Mouse (Mus musculus) heart, embryonic 14.5 days (tissue): ENCODE results near the gene Uhrf1bp1. TPM values are rescaled to one million over a fixed set of nuclear protein-coding genes. Genes with fewer than 3 reads are reported as not detected.

Experiments used
- ATAC-seq: fragments of 200-750 bp; cut with Nextera tagmentation; 2 replicates; pipeline ENCODE4 v1.8.0; 2017; ENCODE audit warnings: low read depth, moderate TSS enrichment; ENCODE audit not compliant: insufficient number of reproducible peaks, insufficient read depth, low FRiP score
- H3K27ac ChIP-seq, 2 experiments: fragments of 200-500 bp in 1 of 2; fragments of 300-500 bp in 1 of 2; sonication (generic) in 1 of 2; replicated peaks in 1 of 2; 2 replicates each; pipeline ENCODE4 v1.5.1; 2012 to 2014; ENCODE audit warnings: low read depth in 2 of 2, low read length in 2 of 2, control low read depth in 1 of 2, mild to moderate bottlenecking in 1 of 2, mixed read lengths in 1 of 2; ENCODE audit not compliant: control insufficient read depth in 1 of 2, insufficient read depth in 1 of 2
- H3K27me3 ChIP-seq: fragments of 300-500 bp; sonication (generic); 2 replicates; pipeline ENCODE4 v1.6.1; 2014; ENCODE audit warnings: mild to moderate bottlenecking, low read length, control low read depth; ENCODE audit not compliant: control insufficient read depth, insufficient read depth
- H3K36me3 ChIP-seq: fragments of 300-500 bp; sonication (generic); 2 replicates; pipeline ENCODE4 v1.6.1; 2014; ENCODE audit warnings: mild to moderate bottlenecking, control low read depth, low read length, mixed read lengths; ENCODE audit not compliant: control insufficient read depth, insufficient read depth
- H3K4me1 ChIP-seq, 2 experiments: fragments of 200-500 bp in 1 of 2; fragments of 300-500 bp in 1 of 2; sonication (generic) in 1 of 2; 2 replicates each; pipeline ENCODE4 v1.6.1; 2012 to 2014; ENCODE audit warnings: low read length in 2 of 2, control low read depth in 1 of 2, mixed read lengths in 1 of 2; ENCODE audit not compliant: control insufficient read depth in 2 of 2, insufficient read depth in 2 of 2
- H3K4me2 ChIP-seq: fragments of 300-500 bp; sonication (generic); 2 replicates; pipeline ENCODE4 v1.6.1; 2014; ENCODE audit warnings: mild to moderate bottlenecking, low read length
- H3K4me3 ChIP-seq, 2 experiments: fragments of 200-500 bp in 1 of 2; fragments of 300-500 bp in 1 of 2; sonication (generic) in 1 of 2; 2 replicates each; pipeline ENCODE4 v1.5.1; 2012 to 2014; ENCODE audit warnings: low read length in 2 of 2, mild to moderate bottlenecking in 2 of 2, control low read depth in 1 of 2, low read depth in 1 of 2, moderate library complexity in 1 of 2; ENCODE audit not compliant: control insufficient read depth in 1 of 2, insufficient read depth in 1 of 2
- H3K9ac ChIP-seq: fragments of 300-500 bp; sonication (generic); 2 replicates; pipeline ENCODE4 v1.6.1; 2014; ENCODE audit warnings: mild to moderate bottlenecking, low read length
- H3K9me3 ChIP-seq: fragments of 300-500 bp; sonication (generic); 2 replicates; pipeline ENCODE4 v1.6.1; 2016; ENCODE audit warnings: low read length, control low read depth; ENCODE audit not compliant: control insufficient read depth
- WGBS: fragments of 180-500 bp; shearing (Covaris S2); extraction: QIAGEN DNeasy Blood & Tissue Kit; methylation state at CpG from one replicate; pipeline ENCODE4 v1.1.7; 2014; 5-methylcytosine and 5-hydroxymethylcytosine counted together
- polyA plus RNA-seq: library from polyadenylated mRNA; unstranded; fragments of >200 nt; fragmentation: Nextera tagmentation; extraction: Ambion mirVana; gene quantifications from 2 replicates; pipeline ENCODE4 v1.2.1, GENCODE M21; 2014

Uhrf1bp1 gene
- polyA plus RNA-seq, 1 experiment from 2014 or later, result 3.2 TPM

DNA sequence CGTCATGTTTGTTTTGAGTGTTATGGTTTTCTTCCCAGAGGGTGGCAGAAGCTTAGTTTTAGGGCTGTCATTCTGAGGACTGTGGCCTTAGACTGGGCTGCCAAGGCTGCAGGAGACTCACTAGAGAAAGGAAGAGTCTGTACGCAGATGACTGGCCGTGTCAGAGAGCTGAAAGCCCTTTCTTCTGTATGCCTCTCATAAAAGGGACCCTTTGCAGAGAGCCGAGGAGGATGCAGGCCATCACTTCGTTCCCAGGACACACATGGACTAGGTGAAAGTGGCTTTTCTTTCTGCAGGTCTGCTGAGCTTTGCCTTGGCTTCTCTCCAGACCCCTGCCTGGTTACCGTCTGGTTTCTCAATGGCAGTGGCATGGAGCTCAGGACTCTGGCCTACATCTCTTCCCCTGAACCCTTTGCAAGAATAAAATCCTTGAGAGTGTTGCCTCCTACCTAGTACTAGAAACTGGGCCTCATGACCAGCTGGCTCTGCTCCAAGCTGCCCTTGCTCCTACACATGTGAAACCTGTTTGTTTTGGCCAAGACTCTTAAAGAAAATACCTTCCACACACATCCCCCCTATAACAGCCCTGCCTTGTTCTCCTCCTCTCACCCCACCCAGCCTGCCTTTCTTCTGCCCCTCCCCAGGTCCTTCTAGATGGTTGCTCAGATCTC is 89.4 kb downstream of the Uhrf1bp1 start:
- Histone ChIP-seq H3K27ac (peak overlapping the region; percentile 66 to 71), H3K4me1 (peaks cover 15 to 32% of the 10 kb centered on the region in 2 experiments), H3K4me2 (0 out of 2 replicates have a peak overlapping the region, but pooled peaks have one; percentile 13), H3K9ac (peak overlapping the region; percentile 50; the same call in 1 of the 2 replicates), H3K9me3 (no peaks in the 10 kb centered on the region), H3K27me3 (no peaks in the 10 kb centered on the region), H3K4me3 (no peak overlapping the region), H3K36me3 (no peaks in the 10 kb centered on the region)
- ATAC-seq, result peak; percentile 58
- WGBS, result 39% methylated on average over 6 of the region's 6 CpGs

DNA sequence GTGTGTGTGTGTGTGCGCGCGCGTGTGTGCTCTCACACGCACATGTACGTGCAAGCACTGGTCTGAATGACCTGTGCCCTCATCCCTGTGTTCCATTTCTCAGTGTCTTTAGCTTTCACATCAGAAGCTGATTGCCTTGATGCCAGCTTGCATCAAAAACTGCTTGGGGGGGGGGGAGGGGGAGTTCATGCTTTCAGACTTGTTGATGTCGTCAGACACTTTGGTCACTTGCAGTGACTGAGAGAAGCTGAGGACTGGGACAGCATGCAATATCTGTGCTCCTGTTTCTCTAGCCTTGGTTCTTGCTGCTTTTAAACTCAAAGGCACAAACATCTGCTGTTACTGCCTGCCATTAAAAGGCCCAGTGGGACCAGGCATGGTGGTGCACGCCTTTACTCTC is 90.1 kb downstream of the Uhrf1bp1 start:
- H3K36me3 ChIP-seq, result no peaks in the 10 kb centered on the region
- H3K4me3 ChIP-seq, result no peak overlapping the region
- peaks cover 12 to 27% of the 10 kb centered on the region in 2 experiments for H3K4me1 ChIP-seq
- H3K4me2 ChIP-seq, result no peak overlapping the region
- peak overlapping the region; percentile 42 to 71 for H3K27ac ChIP-seq
- no peak for ATAC-seq
- no peaks in the 10 kb centered on the region for H3K9me3 ChIP-seq
- no peaks in the 10 kb centered on the region for H3K27me3 ChIP-seq
- 75% methylated on average over 8 of the region's 8 CpGs for WGBS
- no peak overlapping the region for H3K9ac ChIP-seq

- ATAC-seq, result no peak
- H3K4me1 ChIP-seq, result peaks cover 12 to 22% of the 10 kb centered on the region in 2 experiments
- no peak overlapping the region for H3K9ac ChIP-seq
- H3K4me3 ChIP-seq, result no peak overlapping the region
- 74% methylated on average over 2 of the region's 2 CpGs for WGBS
- H3K9me3 ChIP-seq, result no peaks in the 10 kb centered on the region
- H3K36me3 ChIP-seq, result no peaks in the 10 kb centered on the region
- no peaks in the 10 kb centered on the region for H3K27me3 ChIP-seq
- H3K27ac ChIP-seq, result no peak overlapping the region
- no peak overlapping the region for H3K4me2 ChIP-seq
Observed at GRCm38 (mm10) chr17:27947155-27947554, 90.9 kb downstream of the Uhrf1bp1 start.

Other genes with a start within 250 kb of the Uhrf1bp1 start
- gene Nudt3, start 232.9 kb upstream of the Uhrf1bp1 start, polyA plus RNA-seq, result 52.9 and 67.0 TPM in 2 replicates
- not detected in 2 replicates for gene RPS10-NUDT3, start 221.2 kb upstream of the Uhrf1bp1 start, polyA plus RNA-seq
- gene Rps10, start 219.8 kb upstream of the Uhrf1bp1 start, polyA plus RNA-seq, result 624 and 715 TPM in 2 replicates
- 0.43 and 0.94 TPM in 2 replicates for gene Pacsin1, start 200.9 kb upstream of the Uhrf1bp1 start, polyA plus RNA-seq
- 0.14 and 0.16 TPM in 2 replicates for gene Spdef, start 127.5 kb upstream of the Uhrf1bp1 start, polyA plus RNA-seq
- 15.4 and 16.6 TPM in 2 replicates for gene D17Wsu92e, start 35.8 kb upstream of the Uhrf1bp1 start, polyA plus RNA-seq
- 213 and 228 TPM in 2 replicates for gene Snrpc, start 18.3 kb upstream of the Uhrf1bp1 start, polyA plus RNA-seq
- 8.2 and 11.8 TPM in 2 replicates for gene Anks1, start 52.9 kb downstream of the Uhrf1bp1 start, polyA plus RNA-seq
- gene Taf11, start 53.4 kb downstream of the Uhrf1bp1 start, polyA plus RNA-seq, result 45.2 and 47.1 TPM in 2 replicates
- gene Tcp11, start 224.2 kb downstream of the Uhrf1bp1 start, polyA plus RNA-seq, result 0.31 and 0.45 TPM in 2 replicates